Mouse (Mus musculus): Measurements from ENCODE around the gene Cbr4.

DNA sequence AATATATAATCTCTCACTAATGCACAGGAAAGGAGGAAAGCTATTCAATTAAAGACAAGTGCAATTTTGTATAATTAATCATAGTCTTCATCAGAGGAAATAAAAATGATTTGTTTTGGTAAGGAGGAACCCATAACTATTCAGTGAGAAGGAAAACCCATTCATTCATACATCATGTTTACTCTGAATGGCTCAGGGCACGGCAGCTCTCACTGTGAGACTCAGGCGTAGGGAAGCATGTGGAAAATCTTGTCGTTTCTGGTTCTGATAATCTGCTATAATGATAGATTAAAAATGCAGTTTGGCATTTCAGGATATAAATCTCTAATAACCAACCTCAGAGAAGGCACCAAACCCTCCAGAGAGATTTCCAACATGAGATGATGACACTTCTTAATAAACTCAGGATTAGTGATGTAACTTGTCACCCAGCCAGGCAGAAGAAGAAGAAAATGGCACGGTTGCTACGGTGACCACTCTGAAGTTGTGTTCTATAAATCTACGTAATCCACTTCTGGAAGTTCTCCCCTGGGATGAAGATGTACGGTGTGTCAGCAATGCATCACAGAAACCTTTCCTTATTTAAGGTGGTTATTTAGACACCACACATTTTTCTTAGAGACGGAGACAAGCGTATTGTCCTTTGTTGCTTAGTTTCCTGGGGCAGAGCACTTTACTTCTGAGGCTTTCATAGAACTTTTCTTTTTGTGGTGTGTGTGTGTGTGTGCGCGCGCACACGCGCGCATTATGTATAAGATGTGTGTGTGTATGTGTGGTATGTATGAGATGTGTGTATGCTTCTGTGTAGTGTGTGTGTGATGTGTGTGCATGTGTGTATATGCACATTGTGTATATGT, 20.6 kb upstream of the Cbr4 start:
- TF ChIP-seq E2F4 (IDR thresholded peaks at IDR 0.05; ENCODE audit: insufficient read depth) (no peak), MAX (IDR thresholded peaks at IDR 0.05; ENCODE audit: low read depth) (no peak), POLR2A (IDR thresholded peaks at IDR 0.05; ENCODE audit: insufficient read length, low read depth) (no peak), SRF (IDR thresholded peaks at IDR 0.05; ENCODE audit: control insufficient read depth, insufficient read length, low read depth) (no peak), USF1 (IDR thresholded peaks at IDR 0.05; ENCODE audit: low read depth) (no peak)
